Mouse (Mus musculus) right cerebral cortex, postnatal 10 days (tissue): ENCODE measurements around the gene Adcy9.

Experiments used
- DNase-seq, 2 experiments: peaks; one replicate each; pipeline ENCODE4 v3.0.0; 2021; ENCODE audit warnings: low spot score in 2 of 2

Gene Adcy9

DNA sequence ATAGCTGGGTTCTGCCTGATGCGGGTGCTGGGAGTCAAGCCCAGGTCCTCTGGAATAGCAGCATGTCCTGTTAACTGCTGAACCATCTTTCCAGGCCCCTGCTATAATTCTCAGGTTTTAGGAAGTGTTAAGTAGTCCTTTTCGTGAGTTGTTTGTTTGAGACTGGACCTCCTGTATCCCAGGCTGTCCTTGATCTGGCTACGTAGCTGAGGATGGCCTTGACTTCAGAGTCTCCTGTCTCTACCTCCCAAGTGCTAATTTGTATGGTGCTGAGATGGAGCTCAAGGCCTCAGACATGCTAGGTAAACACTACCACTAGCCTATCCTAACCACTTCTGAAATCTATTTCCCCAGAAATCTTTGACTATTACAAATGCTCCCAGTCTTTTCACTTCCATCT, 37.9 kb downstream of the Adcy9 start:
- DNase-seq = no peak

DNA sequence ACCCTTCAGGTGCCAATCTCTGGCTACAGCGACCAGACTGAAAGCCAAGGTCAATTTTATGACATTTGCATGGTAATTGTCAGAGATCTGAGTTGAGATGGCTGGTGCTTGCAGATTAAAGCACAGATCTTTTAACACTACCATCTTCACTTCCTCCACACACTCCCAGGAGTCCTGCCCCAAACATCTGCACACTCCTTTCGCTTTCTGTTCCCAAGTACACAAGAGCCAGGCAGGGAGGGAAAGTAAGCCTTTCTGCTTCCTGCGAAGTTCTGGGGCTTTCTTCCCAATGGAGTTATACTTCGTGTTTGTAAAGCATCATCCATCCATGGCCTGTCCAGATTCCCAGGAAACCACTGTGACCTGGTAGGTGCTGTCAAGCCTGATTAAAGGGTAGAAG, 38.8 kb downstream of the Adcy9 start:
- DNase-seq = no peak

DNA sequence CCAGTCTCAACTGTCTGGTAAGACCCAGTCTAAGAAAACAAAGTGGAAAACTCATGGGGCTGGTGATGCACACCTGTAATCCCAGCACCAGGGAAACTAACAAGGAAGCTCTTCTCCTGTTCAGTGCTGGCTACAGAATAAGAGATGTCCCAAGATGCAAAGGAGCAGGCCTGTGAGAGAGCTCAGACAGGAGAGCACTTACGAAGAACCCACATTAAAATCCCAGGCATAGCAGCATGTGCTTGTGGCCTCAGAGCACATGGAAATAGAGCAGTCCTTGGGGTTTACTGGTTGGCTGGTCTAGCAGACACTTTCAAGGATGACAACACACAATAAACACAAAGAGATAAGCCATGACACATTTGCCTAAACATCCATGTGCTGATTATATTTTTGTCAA, 41.5 kb downstream of the Adcy9 start:
- no peak for DNase-seq

DNA sequence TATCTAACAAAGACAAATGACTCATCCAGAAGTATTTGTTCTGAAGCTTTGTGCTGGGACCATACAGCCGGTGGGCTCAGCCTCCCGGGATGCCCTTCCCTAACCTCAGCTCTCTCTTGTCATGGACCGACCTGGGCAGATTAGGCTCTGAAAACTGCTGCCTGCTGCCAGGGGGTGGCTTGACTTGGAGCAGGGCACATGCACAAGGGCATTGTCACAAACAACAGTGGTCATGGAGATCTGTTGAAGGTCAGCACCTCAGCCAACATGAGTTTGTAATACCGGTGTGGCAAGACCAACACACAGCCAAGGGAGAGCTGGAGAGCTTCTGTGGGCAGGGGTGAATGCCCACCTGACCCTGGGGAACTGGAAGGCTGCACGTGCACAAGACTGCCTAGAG, 42.7 kb downstream of the Adcy9 start:
- DNase-seq = no peak

DNA sequence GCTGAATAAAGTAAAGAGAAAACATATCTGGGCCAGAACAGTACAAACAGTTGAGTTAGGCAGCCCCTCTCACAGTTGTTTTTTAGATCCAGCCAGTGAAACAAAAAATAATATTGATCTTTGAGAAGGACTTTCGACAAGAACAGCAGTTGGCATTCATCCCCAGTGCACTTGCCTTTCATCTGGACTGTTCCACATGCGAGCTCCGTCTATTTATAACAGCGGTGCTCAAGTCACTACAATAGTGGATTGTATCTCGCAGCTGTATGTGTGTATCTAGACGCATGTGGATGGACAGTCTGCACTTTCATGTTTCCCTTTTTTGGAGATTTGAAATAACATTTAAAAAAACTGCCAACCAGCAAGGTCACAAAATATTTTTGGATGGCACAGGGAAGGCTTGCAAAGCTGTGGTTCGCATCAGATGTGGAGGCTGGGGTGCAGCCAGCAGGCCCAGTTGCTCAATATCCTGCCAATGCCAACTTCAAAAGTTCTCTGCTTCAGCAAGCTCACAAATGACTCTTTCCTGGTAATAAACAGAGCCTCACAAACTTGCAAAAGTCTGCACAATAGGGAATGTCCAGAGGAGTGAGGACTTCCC, 45.4 kb downstream of the Adcy9 start:
- DNase-seq = peak in 1 of 2 experiments; percentile 41

DNA sequence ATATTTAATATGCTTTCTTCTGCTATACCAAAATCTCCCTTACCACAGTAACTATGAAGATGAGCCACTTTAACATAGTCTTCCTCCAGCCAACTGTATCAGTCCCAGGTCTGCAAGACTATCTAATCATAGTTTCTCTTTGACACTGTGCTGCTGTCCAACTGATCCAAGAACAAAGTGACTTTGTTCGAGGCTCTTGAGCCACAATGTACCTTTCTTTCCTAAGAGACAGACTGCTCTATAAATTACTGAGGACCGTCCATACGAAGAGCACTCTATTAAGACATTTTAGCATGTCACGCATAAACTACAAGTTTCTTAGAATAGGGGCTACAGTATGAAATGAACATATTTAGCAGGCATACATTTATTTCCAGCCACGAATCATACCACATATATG, 46.0 kb downstream of the Adcy9 start:
- DNase-seq = no peak

DNA sequence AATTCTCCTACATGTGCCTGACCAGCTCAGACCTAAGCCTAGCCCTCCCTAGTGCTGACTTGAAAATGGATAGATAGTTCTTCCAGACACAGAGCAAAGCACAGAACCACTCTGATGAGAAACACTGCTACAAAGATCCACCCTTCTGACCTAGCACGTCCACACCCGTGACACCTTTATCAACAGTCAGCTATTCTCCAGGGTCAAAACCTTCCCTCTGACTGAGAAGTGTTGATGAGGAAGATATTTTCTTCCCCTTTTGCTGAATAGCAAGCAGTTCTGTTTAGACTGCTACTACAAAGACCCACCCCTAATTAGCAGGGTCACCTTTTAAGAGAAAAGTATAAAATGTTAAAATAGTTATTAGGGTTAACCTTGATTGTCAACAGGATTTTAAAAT, 49.3 kb downstream of the Adcy9 start:
- no peak for DNase-seq

DNA sequence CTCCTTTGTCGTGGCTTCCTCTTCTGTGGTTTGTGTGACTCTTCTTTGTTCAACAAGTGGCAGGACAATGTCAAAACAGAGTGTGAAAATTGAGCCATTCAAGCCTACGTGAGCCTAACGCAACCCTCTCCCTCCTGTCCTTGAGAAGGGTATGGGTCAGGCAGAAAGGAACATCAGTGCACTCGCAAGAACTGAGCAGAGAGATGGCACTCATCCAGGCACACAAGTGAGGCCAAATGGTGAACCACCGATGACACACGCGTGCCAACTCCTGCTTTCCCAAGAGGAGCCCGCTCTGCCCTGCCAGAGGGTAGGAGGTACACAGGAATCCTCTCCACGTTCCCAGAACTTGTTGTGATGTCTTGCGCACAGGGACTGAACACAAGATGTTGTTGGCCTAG, 50.2 kb downstream of the Adcy9 start:
- peak; percentile 47 to 53 for DNase-seq

DNA sequence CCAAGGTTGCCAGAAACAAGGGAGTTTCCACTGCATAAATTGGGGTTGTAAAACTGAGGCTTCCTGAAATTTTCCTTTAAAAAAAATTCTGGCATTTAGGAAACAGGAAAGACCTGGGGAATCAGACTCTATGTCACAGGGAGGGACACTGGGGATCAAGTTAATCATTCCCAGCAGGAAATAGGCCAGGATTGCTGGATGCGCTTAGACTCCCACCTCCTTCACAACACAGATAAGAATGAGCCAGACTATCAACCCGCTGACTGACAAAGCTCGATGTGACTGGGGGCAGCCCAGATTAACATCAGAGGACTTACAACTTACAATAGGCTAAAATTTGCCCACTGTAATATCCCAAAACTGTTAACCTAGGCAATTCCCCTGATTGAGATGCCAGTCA, 52.4 kb downstream of the Adcy9 start:
- DNase-seq = no peak

DNA sequence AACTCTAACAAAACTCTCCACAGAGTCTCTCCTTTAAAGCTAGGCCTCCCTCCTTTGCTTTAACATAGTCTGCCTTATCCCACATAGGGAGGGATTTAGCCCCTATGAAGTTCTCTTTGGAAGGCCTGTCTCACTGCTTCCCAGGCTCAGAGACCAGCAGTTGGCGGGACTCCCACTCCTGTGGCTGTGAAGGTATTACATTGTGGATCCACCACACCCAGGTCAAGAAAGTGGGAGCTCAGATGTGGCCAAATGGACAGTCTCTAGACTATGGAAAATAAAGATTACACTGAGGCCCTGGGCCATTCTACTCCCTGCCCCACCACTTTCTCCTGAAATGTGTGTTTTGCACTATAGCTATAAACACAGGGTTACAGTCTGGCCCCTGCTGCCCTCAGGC, 53.0 kb downstream of the Adcy9 start:
- no peak for DNase-seq

DNA sequence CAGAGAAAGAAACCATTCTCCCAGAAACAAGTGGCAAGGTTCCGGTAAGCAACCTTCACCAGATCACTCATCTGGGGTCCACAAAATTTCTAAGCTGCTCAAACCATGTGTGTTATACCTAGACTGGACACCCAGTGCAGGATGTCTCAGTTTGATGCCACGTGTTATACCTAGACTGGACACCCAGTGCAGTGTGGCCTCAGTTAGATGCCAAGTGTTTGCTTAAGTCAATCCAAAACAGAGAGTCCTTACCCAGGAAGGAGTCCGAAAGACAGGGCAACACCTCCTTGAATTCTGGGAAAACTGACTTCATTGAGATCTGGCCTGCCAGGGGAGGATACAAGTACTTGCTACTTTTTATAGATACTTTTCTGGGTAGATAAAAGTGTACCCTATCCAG, 53.6 kb downstream of the Adcy9 start:
- DNase-seq = no peak

DNA sequence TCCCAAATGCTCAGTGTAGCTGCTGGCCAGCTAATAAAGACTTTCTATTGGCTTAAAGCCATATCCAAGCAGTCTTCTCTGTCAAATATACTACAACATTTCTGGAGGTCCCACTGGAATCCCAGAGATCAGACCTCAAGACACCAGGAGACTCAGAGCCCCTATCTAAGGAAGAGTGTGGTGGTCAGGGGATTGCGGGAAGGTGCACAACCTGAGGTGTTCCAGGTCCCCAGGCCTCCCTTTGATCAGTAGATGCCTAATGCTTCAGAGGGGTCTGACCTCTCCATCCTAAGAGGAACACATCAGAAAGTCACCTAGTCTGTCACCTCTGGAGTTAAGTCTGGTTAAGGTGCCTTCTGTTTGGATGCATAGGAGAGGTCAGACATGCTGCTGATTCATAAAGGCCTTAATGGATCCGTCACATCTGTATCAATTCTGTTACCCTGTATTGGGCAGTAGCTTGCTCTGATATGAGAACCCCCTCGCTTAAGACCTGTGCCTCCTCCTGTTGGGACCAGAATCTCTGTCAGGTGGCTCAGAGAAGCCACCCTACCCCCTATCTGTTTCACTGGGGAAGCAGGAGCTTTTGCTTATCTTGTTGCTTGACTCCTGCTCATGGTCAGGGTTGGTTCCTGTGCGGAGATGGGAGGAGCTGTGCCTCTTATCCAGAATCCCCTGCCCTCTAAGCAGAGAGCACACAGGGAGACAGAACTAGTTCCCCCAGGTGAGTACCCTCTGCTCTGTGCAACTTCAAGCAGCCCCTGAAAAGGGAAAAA, 56.8 kb downstream of the Adcy9 start:
- DNase-seq = no peak

DNA sequence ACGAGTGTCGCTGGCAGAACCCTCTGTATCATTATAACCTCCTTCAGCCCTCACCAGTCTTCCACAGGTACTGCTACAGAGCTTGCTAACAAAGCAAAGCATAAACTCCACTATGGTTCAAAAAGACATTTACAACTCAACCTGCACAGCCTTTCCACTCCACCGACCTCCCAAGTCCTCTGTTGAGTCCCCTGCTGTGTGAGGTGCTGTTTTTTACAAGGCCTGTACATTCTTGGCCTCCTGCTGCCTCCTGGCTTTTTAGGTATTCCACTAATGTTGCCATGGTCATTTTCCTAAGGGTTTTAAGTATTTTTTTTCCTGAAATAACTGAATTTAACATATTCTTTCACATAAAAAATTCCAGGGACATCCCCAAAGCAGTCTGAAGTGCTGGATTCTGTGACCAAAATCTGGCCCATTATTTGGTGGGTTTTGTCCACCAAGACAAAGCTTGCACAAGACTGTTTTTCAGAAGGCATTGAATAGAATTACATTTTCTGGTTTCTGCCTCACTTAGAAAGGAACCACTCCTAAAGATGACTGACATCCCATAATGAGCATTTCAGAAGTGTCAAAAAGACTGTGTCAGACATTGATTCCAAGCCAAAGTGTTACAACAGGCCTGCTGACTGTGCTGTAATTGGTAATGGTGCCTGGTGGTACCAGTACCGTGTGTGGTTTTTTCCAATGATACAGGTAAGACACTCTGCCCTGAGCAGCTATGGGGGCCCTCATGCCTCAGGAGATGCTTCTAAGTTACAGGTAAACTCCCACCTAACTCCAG, 64.8 kb downstream of the Adcy9 start:
- no peak for DNase-seq

DNA sequence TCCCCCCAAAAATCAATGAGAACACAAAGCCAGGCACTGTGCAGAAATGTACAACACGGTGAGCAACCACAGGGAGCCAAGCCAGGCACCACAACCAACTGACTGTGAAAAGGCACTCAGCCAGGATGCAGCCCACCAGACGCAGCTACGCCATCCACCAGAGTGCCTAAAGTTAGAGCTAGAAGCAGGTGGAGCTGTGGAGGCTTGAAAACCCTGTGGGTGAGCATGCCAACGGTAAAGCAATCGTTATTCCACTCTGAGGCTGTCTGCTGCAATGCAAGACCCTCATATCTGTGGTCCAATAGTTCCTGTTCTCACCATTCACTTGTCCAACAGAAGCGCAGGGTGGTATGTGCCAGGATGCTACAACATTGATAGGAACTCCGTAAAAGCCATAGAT, 77.7 kb downstream of the Adcy9 start:
- DNase-seq = peak; percentile 43 to 58

DNA sequence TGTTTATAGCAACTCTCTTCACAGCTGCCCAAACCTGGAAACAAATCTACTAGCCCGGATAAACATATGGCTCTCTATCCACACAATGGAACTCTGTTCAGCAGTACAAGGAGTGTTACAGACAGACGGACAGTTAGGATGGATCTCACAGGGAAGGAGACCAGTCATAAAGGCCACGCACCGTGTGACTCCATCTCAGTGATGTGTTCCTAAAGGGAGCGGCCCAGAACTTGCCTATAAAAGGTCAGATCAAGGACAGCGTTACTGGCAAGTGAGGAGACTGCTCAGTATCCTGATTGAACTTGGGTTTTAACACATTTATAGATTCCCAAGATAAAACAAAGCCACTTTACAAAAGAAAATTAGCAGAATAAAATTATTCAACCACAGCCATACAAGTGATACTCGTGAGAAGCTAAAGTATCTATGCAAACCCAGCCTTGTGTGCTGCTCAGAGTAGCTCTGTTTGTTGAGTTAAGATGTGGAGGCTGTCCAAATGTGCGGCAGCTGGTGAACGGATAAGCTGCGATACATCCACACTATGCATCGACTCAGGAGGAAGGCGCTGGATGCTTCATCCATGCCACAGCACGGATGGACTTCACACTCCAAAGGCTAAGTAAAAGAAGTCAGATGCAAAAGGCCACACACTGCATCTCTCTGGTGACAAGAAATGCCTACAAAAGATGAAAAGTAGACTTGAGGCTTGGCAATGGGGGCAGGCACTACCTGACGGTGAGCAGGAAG, 78.8 kb downstream of the Adcy9 start:
- peak; percentile 59 to 69 for DNase-seq

DNA sequence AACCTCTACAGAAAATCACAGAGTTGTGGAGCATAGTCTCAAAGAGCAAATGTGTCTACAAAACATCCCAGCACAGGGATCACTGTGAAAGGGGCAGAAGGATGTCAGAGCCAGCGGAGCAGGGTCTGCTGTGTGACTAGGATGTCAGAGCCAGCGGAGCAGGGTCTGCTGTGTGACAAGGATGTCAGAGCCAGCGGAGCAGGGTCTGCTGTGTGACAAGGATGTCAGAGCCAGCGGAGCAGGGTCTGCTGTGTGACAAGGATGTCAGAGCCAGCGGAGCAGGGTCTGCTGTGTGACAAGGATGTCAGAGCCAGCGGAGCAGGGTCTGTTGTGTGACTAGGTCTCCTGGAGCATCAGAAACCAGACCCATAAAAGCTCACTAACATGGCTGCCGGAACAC, 81.1 kb downstream of the Adcy9 start:
- DNase-seq = peak in 1 of 2 experiments; percentile 39

DNA sequence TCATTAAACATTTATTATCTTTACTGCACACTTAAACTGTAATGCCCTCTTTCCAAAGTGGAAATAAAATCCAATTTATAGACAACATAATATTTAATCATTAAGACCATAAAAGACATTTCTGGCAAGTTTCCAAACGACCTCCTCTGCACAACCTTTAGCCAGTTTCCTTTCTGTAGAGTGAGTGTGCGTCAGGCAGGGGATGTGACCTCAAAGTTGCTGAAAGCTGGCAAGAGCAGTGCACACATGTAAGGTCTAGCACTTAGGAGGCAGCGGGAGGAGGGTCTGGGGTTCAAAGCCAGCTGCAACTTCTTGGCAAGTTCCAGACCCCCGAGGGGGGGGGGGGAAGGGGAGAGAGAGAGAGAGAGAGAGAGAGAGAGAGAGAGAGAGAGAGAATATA, 83.0 kb downstream of the Adcy9 start:
- peak in 1 of 2 experiments; percentile 14 for DNase-seq

DNA sequence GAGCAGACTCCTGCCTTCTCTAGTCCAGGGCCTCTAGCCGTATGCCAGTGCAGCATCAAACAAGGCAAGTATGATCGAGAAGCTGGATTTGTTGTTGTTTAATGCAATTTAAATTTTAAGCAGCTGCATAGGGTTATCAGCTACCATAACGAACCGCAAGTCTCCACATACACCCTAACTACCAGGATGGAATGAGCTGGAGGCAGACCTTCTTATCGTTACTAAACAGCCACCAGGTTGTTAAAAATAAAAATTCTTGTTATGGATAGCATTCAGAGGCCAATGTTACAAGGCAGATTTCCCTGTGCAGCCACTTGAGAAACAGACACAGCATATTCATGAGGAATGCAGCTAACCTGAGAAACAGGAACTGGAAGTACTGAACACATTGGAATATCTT, 86.5 kb downstream of the Adcy9 start:
- DNase-seq = no peak

DNA sequence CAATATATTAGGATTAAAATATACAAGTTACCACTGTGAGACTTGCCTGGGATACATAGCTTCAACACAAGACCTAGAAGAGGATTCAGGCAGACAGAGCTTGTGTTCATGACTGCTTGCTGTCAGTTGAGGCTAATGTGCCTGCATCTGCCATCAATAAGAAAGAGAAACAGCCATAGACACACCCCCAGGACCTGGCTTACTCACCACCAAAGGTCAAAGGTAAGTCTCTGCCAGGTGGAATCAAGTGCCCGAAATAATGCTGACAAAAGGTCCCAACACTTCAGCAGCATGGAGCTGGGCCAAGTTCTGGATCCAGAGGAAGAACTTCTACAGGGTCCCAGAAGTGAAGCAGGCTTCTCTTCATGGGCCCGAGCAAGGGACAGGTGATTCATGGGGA, 86.9 kb downstream of the Adcy9 start:
- peak in 1 of 2 experiments; percentile 19 for DNase-seq

DNA sequence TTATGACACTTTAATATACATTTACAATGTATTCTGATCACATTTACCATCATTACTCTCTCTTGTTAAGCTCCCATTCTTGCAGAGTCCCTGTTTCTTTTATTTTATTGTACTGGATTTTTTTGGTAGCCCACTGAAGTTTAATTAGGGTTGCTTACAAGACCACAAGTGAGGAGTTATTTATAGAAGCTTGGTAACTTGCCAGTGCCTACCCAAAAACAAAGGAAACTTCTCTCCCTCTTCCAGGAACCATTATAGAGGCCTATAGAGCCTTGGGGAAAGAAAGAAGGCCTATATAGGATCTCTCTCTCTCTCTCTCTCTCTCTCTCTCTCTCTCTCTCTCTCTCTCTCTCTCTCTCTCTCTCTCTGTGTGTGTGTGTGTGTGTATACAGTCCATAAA, 93.2 kb downstream of the Adcy9 start:
- no peak for DNase-seq

DNA sequence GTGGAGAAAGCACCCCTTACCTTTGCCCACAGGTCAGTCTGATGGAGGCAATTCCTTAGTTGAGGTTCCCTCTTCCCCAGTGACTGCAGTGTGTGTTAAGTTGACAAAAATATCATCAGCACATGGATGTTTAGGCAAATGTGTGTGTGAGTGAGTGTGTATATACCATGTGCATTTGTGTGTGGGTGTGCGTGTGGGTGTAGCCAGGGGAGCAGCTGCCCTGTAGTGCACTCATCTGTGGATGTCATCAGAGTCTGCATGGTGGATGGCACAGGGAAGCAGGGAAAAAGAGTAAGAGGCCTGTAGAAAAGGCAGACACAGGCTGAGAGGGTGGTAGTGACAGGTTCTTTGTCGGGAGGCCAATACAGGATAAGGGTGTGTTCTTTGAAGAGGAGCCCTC, 94.5 kb downstream of the Adcy9 start:
- DNase-seq = peak in 1 of 2 experiments; percentile 16

DNA sequence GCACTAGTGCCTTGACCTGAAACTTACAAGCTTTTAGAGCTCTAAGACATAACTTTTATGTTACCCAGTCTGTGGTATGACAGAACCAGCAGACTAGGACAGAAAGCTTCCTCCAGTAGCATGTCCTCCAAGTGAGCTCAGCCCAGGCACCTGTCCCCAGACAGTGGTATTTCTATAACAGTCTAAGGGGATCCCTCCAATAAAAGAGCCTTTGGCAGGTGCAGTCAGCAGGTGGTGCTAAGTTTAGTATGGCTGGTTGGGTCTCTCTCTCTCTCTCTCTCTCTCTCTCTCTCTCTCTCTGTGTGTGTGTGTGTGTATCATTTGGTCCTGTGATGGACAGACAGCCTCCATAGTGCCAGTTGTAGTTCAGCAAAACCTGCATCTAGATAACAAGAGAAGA, 95.3 kb downstream of the Adcy9 start:
- peak in 1 of 2 experiments; percentile 15 for DNase-seq
